Mouse (Mus musculus): ENCODE measurements around the gene Trim6. TPM values are rescaled to one million over a fixed set of nuclear protein-coding genes. Genes with fewer than 3 reads are reported as not detected.

The Trim6 gene
- total and polyA plus RNA-seq, 3 experiments: 0.31 TPM; not detected in 2

- dilution Hi-C loops (cut with MboI; ENCODE audit: extremely low pct_ligation_motif_present, extremely low pct_unique_long_range_greater_than_20kb, low sequenced_read_pairs): no loop called here
- TF ChIP-seq JUN (IDR thresholded peaks at IDR 0.05; ENCODE audit: insufficient read depth, low read depth, low read length): no peak
- TF ChIP-seq ZC3H11A (IDR thresholded peaks at IDR 0.05; ENCODE audit: low read depth, low read length): peak; percentile 60
- TF ChIP-seq PAX5 (IDR thresholded peaks at IDR 0.05; ENCODE audit: low read length): no peak
- TF ChIP-seq MAZ (IDR thresholded peaks at IDR 0.05; ENCODE audit: low read depth, low read length): peak; percentile 69; the same call in 1 of the 2 replicates
- TF ChIP-seq IRF4 (IDR thresholded peaks at IDR 0.05; ENCODE audit: low read depth, low read length): peak; percentile 39; the same call in 1 of the 2 replicates
- TF ChIP-seq BHLHE40 (IDR thresholded peaks at IDR 0.05; ENCODE audit: low read depth, low read length): no peak
- peak; percentile 68; the same call in 1 of the 2 replicates for TF ChIP-seq NELFE (IDR thresholded peaks at IDR 0.05; ENCODE audit: low read depth, low read length)
- TF ChIP-seq HCFC1 (IDR thresholded peaks at IDR 0.05; ENCODE audit: low read depth, low read length): no peak
- TF ChIP-seq SMC3 (IDR thresholded peaks at IDR 0.05; ENCODE audit: low read depth, low read length): peak; percentile 94
- no peak for TF ChIP-seq EP300 (IDR thresholded peaks at IDR 0.05; ENCODE audit: low read length)
- TF ChIP-seq ELF1 (IDR thresholded peaks at IDR 0.05; ENCODE audit: low read depth, low read length): 0 out of 2 replicates have a peak, but pooled peaks have one; percentile 11
- peak; percentile 94 to 99 for TF ChIP-seq CTCF (conservative IDR thresholded peaks at IDR 0.05 in 1 of 2, IDR thresholded peaks at IDR 0.05 in 1 of 2; ENCODE audit: low read depth in 2 of 2, low read length in 2 of 2)
- TF ChIP-seq JUND (conservative IDR thresholded peaks at IDR 0.05; ENCODE audit: low read depth, low read length): no peak
- TF ChIP-seq E2F4 (IDR thresholded peaks at IDR 0.05; ENCODE audit: insufficient replicate concordance, low read depth, low read length): no peak
- TF ChIP-seq RAD21 (IDR thresholded peaks at IDR 0.05; ENCODE audit: low read depth, low read length): peak; percentile 94
- no peak for TF ChIP-seq ZMIZ1 (IDR thresholded peaks at IDR 0.05; ENCODE audit: low read depth, low read length)
- in situ Hi-C loops (cut with MboI; ENCODE audit: low pct_ligation_motif_present, low pct_unique_long_range_greater_than_20kb, low sequenced_read_pairs): loop anchor here (25.0 kb wide), 1 partner anchor 488 kb away; the partner anchor contains the start of gene Olfr243
Observed at GRCm38 (mm10) chr7:104199822-104200221, 18.8 kb upstream of the Trim6 start.

GRCm38 (mm10) chr7:104206197-104206596, 12.4 kb upstream of the Trim6 start:
- H3K9ac ChIP-seq (ENCODE audit: insufficient read depth, low read depth): no peak overlapping the region
- no peaks in the 10 kb centered on the region for H3K79me2 ChIP-seq (replicated peaks; ENCODE audit: control insufficient read depth, extremely low read depth, insufficient read depth, poor library complexity, severe bottlenecking)
- H3K4me1 ChIP-seq (ENCODE audit: control insufficient read depth in 1 of 2, insufficient read depth in 2 of 2): peaks cover 3 to 13% of the 10 kb centered on the region in 2 experiments; a peak in 3 of 4 replicates
- no peak overlapping the region for H3K4me3 ChIP-seq (replicated peaks in 1 of 3; ENCODE audit: low read depth in 2 of 3, low read length in 2 of 3, poor library complexity in 1 of 3)
- DNase-seq (ENCODE audit: extremely low read depth): peak; percentile 5
- H3K4me2 ChIP-seq (ENCODE audit: insufficient read depth, low read depth, poor library complexity, severe bottlenecking): no peak overlapping the region
- H3K9me3 ChIP-seq (replicated peaks; ENCODE audit: low read length): no peaks in the 10 kb centered on the region
- in situ Hi-C loops (cut with MboI; ENCODE audit: low pct_ligation_motif_present, low pct_unique_long_range_greater_than_20kb, low sequenced_read_pairs): no loop called here
- no peaks in the 10 kb centered on the region for H3K27me3 ChIP-seq (replicated peaks)
- TF ChIP-seq CHD2 (IDR thresholded peaks at IDR 0.05; ENCODE audit: low read length): no peak
- no peak for TF ChIP-seq GABPA (IDR thresholded peaks at IDR 0.05; ENCODE audit: insufficient replicate concordance, low read depth, low read length)
- TF ChIP-seq ETS1 (conservative IDR thresholded peaks at IDR 0.05; ENCODE audit: low read depth, low read length): no peak
- TF ChIP-seq ZC3H11A (IDR thresholded peaks at IDR 0.05; ENCODE audit: low read depth, low read length): no peak
- TF ChIP-seq BHLHE40 (IDR thresholded peaks at IDR 0.05; ENCODE audit: low read depth, low read length): no peak
- no peak for TF ChIP-seq ELF1 (IDR thresholded peaks at IDR 0.05; ENCODE audit: low read depth, low read length)
- no peak for TF ChIP-seq USF2 (conservative IDR thresholded peaks at IDR 0.05; ENCODE audit: low read depth, low read length)
- TF ChIP-seq NRF1 (IDR thresholded peaks at IDR 0.05; ENCODE audit: low read depth, low read length): no peak
- no peak for TF ChIP-seq UBTF (IDR thresholded peaks at IDR 0.05; ENCODE audit: low read depth, low read length)
- TF ChIP-seq ZKSCAN1 (IDR thresholded peaks at IDR 0.05; ENCODE audit: borderline replicate concordance, low read depth, low read length): no peak
- no peak for TF ChIP-seq TCF12 (IDR thresholded peaks at IDR 0.05; ENCODE audit: low read depth, low read length)
- dilution Hi-C loops (cut with MboI; ENCODE audit: extremely low pct_ligation_motif_present, extremely low pct_unique_long_range_greater_than_20kb, low sequenced_read_pairs): no loop called here
- H3K36me3 ChIP-seq (replicated peaks in 1 of 2; ENCODE audit: control insufficient read depth in 1 of 2, insufficient read depth in 1 of 2, low read length in 1 of 2): no peaks in the 10 kb centered on the region
- no peak overlapping the region for H3K27ac ChIP-seq (ENCODE audit: insufficient read depth, low read depth)

More at GRCm38 (mm10) chr7:104199822-104200221, 18.8 kb upstream of the Trim6 start:
- Histone ChIP-seq H3K9ac (ENCODE audit: insufficient read depth, low read depth) (no peak overlapping the region), H3K4me3 (replicated peaks in 1 of 3; ENCODE audit: low read depth in 2 of 3, low read length in 2 of 3, poor library complexity in 1 of 3) (no peak overlapping the region), H3K79me2 (replicated peaks; ENCODE audit: control insufficient read depth, extremely low read depth, insufficient read depth, poor library complexity, severe bottlenecking) (no peaks in the 10 kb centered on the region), H3K4me2 (ENCODE audit: insufficient read depth, low read depth, poor library complexity, severe bottlenecking) (no peak overlapping the region), H3K27me3 (replicated peaks) (no peaks in the 10 kb centered on the region), H3K36me3 (replicated peaks in 1 of 2; ENCODE audit: control insufficient read depth in 1 of 2, insufficient read depth in 1 of 2, low read length in 1 of 2) (no peaks in the 10 kb centered on the region), H3K4me1 (ENCODE audit: control insufficient read depth in 1 of 2, insufficient read depth in 2 of 2) (no peaks in the 10 kb centered on the region), H3K27ac (ENCODE audit: insufficient read depth, low read depth) (no peak overlapping the region), H3K9me3 (replicated peaks; ENCODE audit: low read length) (no peaks in the 10 kb centered on the region)
- peak; percentile 77 for DNase-seq (ENCODE audit: extremely low read depth)
